Mouse (Mus musculus) spleen, adult 12 weeks (tissue): ENCODE measurements around the gene Ackr2.

Experiments used
- DNase-seq: peaks from one replicate; pipeline ENCODE4 v3.0.0; 2022; ENCODE audit warnings: low spot score

The Ackr2 gene

GRCm38 (mm10) chr9:121898245-121898644, at the start of gene Ackr2:
TSS of gene Ackr2 (plus strand) at chr9:121898355.
- DNase-seq = no peak

GRCm38 (mm10) chr9:121854246-121854645, 43.9 kb upstream of the Ackr2 start:
- no peak for DNase-seq

- DNase-seq = no peak
Measured at GRCm38 (mm10) chr9:121856649-121857416, 41.3 kb upstream of the Ackr2 start.

- peak; percentile 98 for DNase-seq
Measured at GRCm38 (mm10) chr9:121857474-121858152, 40.5 kb upstream of the Ackr2 start.

- no peak for DNase-seq
Measured at GRCm38 (mm10) chr9:121858153-121858488, 40.0 kb upstream of the Ackr2 start, which contains the start of gene Higd1a. TSS of gene Higd1a (minus strand) at chr9:121858362.

- no peak for DNase-seq
Measured at GRCm38 (mm10) chr9:121859345-121859744, 38.8 kb upstream of the Ackr2 start.

- no peak for DNase-seq
Measured at GRCm38 (mm10) chr9:121860921-121861320, 37.2 kb upstream of the Ackr2 start.

- no peak for DNase-seq
Measured at GRCm38 (mm10) chr9:121864837-121865236, 33.3 kb upstream of the Ackr2 start.

GRCm38 (mm10) chr9:121865425-121866008, 32.6 kb upstream of the Ackr2 start:
- no peak for DNase-seq

- DNase-seq = no peak
Measured at GRCm38 (mm10) chr9:121867632-121868031, 30.5 kb upstream of the Ackr2 start.

GRCm38 (mm10) chr9:121868236-121868635, 29.9 kb upstream of the Ackr2 start:
- DNase-seq = no peak

- no peak for DNase-seq
Measured at GRCm38 (mm10) chr9:121869432-121869831, 28.7 kb upstream of the Ackr2 start.

GRCm38 (mm10) chr9:121869973-121870515, 28.1 kb upstream of the Ackr2 start:
- DNase-seq = no peak

- DNase-seq = no peak
Measured at GRCm38 (mm10) chr9:121872062-121872683, 26.0 kb upstream of the Ackr2 start.

- DNase-seq = no peak
Measured at GRCm38 (mm10) chr9:121873578-121873977, 24.6 kb upstream of the Ackr2 start.

GRCm38 (mm10) chr9:121877052-121877740, 21.0 kb upstream of the Ackr2 start:
- DNase-seq = no peak

- peak; percentile 17 for DNase-seq
Measured at GRCm38 (mm10) chr9:121880840-121881239, 17.3 kb upstream of the Ackr2 start.

- no peak for DNase-seq
Measured at GRCm38 (mm10) chr9:121881301-121881700, 16.9 kb upstream of the Ackr2 start.

GRCm38 (mm10) chr9:121882015-121882457, 16.1 kb upstream of the Ackr2 start:
- DNase-seq = no peak

GRCm38 (mm10) chr9:121889927-121890440, 8.2 kb upstream of the Ackr2 start:
- no peak for DNase-seq

- no peak for DNase-seq
Measured at GRCm38 (mm10) chr9:121890441-121890941, 7.7 kb upstream of the Ackr2 start.
